Mouse (Mus musculus) erythroblast, embryonic 14.5 days (primary cell): ENCODE results near the gene Tmcc2. TPM values are rescaled to one million over a fixed set of nuclear protein-coding genes. Genes with fewer than 3 reads are reported as not detected.

Source experiments
- H3K27me3 ChIP-seq: 2 replicates; pipeline ENCODE4 v1.6.1; 2012; ENCODE audit warnings: inconsistent platforms; ENCODE audit not compliant: control insufficient read depth
- H3K36me3 ChIP-seq: 2 replicates; pipeline ENCODE4 v1.6.1; 2012; ENCODE audit warnings: mild to moderate bottlenecking, inconsistent platforms; ENCODE audit not compliant: control insufficient read depth
- H3K4me1 ChIP-seq: 2 replicates; pipeline ENCODE4 v1.6.1; 2012; ENCODE audit warnings: inconsistent platforms; ENCODE audit not compliant: control insufficient read depth
- H3K4me3 ChIP-seq: replicated peaks from 2 replicates; pipeline ENCODE3; 2012; ENCODE audit warnings: moderate library complexity, mild to moderate bottlenecking, inconsistent platforms
- H3K9me3 ChIP-seq: 2 replicates; pipeline ENCODE4 v1.6.1; 2012; ENCODE audit warnings: low read length, inconsistent platforms, mixed read lengths; ENCODE audit not compliant: control insufficient read depth
- GATA1 ChIP-seq: IDR thresholded peaks from 2 replicates; pipeline ENCODE4 v1.6.1; 2012; ENCODE audit warnings: low read length, inconsistent platforms, mixed read lengths
- TAL1 ChIP-seq: IDR thresholded peaks from 3 replicates; pipeline ENCODE4 v1.6.1; 2012; ENCODE audit warnings: low read length, inconsistent platforms, mixed read lengths
- polyA plus RNA-seq: library from polyadenylated mRNA; stranded (reverse); fragments of >175 nt; gene quantifications from 2 replicates; pipeline ENCODE4 v1.2.3, GENCODE M21; 2012

The Tmcc2 gene
- polyA plus RNA-seq, 1 experiment, result 495 TPM

GRCm38 (mm10) chr1:132329656-132330055, 61.4 kb downstream of the Tmcc2 start:
- H3K4me1 ChIP-seq, result peaks cover 11% of the 10 kb centered on the region
- peaks cover 7% of the 10 kb centered on the region; the same call in 1 of the 2 replicates for H3K36me3 ChIP-seq
- no peak for TF ChIP-seq TAL1
- TF ChIP-seq GATA1, result no peak
- H3K27me3 ChIP-seq, result peaks cover 2% of the 10 kb centered on the region; the same call in 1 of the 2 replicates
- no peaks in the 10 kb centered on the region for H3K9me3 ChIP-seq
- no peak overlapping the region for H3K4me3 ChIP-seq

DNA sequence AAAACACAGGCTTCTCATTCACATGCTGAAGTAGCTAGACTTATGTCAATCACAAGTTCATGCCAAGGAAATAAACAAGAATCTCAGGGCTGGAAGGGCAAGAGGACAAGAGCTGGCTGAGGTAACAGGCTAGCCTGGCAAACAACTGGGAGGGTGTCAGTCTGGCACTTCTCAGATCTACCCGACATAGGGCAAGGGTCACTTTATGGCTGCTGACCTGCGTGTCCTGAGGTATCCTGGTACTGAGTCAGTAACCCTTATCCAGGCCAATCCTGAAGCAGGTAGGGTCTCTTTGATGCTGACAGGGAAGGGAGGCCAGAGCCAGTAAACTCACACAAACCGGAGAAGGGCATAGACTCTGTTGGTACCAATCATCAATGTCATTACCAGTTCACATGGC, 62.5 kb downstream of the Tmcc2 start:
- Histone ChIP-seq H3K36me3 (peaks cover 7% of the 10 kb centered on the region; the same call in 1 of the 2 replicates), H3K27me3 (peaks cover 2% of the 10 kb centered on the region; the same call in 1 of the 2 replicates), H3K4me3 (no peak overlapping the region)

DNA sequence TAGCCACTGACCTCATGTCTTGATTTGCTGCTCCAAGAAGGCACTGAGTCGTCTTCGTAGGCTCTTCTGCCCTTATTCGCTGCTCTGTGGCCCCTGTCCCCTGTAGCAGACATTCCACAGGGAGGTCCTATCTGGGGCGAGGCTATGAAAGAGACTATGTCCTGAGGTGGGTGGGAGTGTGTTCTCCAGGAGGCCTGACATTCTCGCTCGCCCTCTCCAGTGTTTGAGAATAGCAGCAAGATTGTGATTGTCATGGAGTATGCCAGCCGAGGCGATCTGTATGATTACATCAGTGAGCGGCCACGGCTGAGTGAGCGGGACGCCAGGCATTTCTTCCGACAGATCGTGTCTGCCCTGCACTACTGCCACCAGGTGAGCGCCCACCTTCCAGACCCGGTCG, 63.6 kb downstream of the Tmcc2 start:
- no peaks in the 10 kb centered on the region for H3K9me3 ChIP-seq
- H3K36me3 ChIP-seq, result peaks cover 7% of the 10 kb centered on the region; the same call in 1 of the 2 replicates
- TF ChIP-seq GATA1 (no peak), TAL1 (no peak)
- H3K4me3 ChIP-seq, result no peak overlapping the region
- H3K4me1 ChIP-seq, result no peaks in the 10 kb centered on the region
- peaks cover 2% of the 10 kb centered on the region; the same call in 1 of the 2 replicates for H3K27me3 ChIP-seq

More for the DNA sequence above, 62.5 kb downstream of the Tmcc2 start:
- no peaks in the 10 kb centered on the region for H3K9me3 ChIP-seq
- H3K4me1 ChIP-seq, result peaks cover under 1% of the 10 kb centered on the region
- TF ChIP-seq GATA1 (no peak), TAL1 (no peak)

DNA sequence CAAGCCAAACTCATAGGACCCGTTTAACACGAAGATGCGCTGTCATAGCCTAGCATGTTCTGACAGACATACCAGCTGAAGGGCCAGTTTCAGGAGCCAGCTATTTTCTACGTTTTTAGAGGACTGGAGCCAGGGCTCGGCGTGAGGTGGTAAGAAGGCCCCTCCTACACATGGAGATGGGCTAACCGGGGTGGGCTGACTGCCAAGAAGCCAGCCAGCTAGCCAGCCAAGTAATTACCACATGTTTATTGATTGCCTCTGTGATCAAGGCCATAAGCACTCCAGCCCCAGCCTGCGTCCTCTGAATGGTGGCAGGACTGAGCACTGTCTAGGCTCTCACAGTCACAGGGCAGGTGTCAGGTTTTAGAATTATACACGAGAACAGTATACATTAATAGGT, 64.3 kb downstream of the Tmcc2 start:
- TF ChIP-seq TAL1, result no peak
- TF ChIP-seq GATA1, result no peak
- peaks cover 2% of the 10 kb centered on the region; the same call in 1 of the 2 replicates for H3K27me3 ChIP-seq
- H3K36me3 ChIP-seq, result peaks cover 5% of the 10 kb centered on the region; the same call in 1 of the 2 replicates
- H3K4me1 ChIP-seq, result no peaks in the 10 kb centered on the region
- H3K4me3 ChIP-seq, result no peak overlapping the region
- H3K9me3 ChIP-seq, result no peaks in the 10 kb centered on the region

GRCm38 (mm10) chr1:132322711-132323542, 68.2 kb downstream of the Tmcc2 start:
- H3K9me3 ChIP-seq, result no peaks in the 10 kb centered on the region
- H3K36me3 ChIP-seq, result no peaks in the 10 kb centered on the region
- H3K4me1 ChIP-seq, result no peaks in the 10 kb centered on the region
- H3K27me3 ChIP-seq, result peaks cover 18% of the 10 kb centered on the region
- no peak overlapping the region for H3K4me3 ChIP-seq
- TF ChIP-seq GATA1 (no peak), TAL1 (no peak)

DNA sequence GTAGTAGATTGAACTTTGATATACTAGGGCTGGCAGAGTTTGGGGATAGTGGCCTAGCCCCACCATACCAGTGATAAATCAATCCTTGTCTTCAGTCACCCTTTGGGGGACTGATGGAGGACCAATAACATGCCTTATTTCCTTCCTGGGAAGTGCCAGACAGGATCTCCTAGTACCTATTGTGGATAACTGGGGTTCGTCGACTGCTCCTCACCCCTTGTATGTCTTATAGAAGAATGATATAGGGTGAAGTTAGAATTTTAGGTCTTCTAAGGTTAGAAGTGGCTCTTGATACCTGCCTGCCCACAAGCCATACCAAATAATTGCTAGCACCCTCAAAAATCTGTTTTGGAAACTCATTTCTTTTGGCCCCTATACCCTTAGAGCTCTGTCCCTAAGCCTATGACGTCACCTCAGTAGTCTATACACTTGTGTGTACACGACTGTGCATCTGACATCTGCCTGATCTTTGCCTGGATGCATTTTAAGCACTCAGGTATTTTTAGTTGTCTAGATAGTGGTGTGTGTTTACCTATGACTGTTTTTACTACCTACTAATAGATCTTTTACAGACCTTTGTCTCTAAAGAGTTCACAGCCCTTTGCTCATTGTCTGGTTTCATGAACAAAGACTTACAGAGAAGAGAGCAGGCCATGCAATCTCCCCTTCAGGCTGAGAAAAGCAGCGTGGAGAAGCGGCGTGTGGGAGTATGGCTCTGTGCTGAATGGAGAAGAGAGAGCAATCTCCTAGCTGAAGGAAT, 69.1 kb downstream of the Tmcc2 start:
- H3K27me3 ChIP-seq, result peaks cover 27% of the 10 kb centered on the region
- H3K4me3 ChIP-seq, result no peak overlapping the region
- no peaks in the 10 kb centered on the region for H3K36me3 ChIP-seq
- no peak for TF ChIP-seq TAL1
- TF ChIP-seq GATA1, result no peak
- no peaks in the 10 kb centered on the region for H3K4me1 ChIP-seq
- no peaks in the 10 kb centered on the region for H3K9me3 ChIP-seq

DNA sequence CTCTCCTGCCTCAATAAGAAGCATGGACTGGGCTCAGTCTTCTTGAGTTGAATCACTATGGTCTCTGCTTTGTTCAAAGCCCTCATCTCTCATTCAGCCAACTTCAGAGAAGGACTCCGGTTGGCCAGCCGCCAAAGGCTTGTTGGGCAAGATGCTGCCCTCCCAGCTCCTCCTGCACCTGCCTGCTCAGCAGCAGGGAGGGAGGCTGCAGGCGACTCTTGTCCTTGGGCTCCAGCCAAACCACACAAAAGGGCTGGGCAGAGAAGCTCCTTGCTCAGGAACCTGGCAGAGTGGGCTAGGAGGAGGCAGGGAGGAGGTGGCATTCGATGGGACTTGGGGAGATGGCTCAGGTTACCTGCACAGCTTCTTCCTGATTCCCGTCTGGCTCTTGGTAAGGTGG, 71.8 kb downstream of the Tmcc2 start:
- no peak for TF ChIP-seq TAL1
- TF ChIP-seq GATA1, result no peak
- no peak overlapping the region for H3K4me3 ChIP-seq
- H3K9me3 ChIP-seq, result peaks cover 5% of the 10 kb centered on the region
- no peaks in the 10 kb centered on the region for H3K36me3 ChIP-seq
- peaks cover 9% of the 10 kb centered on the region for H3K4me1 ChIP-seq
- H3K27me3 ChIP-seq, result peaks cover 55% of the 10 kb centered on the region

DNA sequence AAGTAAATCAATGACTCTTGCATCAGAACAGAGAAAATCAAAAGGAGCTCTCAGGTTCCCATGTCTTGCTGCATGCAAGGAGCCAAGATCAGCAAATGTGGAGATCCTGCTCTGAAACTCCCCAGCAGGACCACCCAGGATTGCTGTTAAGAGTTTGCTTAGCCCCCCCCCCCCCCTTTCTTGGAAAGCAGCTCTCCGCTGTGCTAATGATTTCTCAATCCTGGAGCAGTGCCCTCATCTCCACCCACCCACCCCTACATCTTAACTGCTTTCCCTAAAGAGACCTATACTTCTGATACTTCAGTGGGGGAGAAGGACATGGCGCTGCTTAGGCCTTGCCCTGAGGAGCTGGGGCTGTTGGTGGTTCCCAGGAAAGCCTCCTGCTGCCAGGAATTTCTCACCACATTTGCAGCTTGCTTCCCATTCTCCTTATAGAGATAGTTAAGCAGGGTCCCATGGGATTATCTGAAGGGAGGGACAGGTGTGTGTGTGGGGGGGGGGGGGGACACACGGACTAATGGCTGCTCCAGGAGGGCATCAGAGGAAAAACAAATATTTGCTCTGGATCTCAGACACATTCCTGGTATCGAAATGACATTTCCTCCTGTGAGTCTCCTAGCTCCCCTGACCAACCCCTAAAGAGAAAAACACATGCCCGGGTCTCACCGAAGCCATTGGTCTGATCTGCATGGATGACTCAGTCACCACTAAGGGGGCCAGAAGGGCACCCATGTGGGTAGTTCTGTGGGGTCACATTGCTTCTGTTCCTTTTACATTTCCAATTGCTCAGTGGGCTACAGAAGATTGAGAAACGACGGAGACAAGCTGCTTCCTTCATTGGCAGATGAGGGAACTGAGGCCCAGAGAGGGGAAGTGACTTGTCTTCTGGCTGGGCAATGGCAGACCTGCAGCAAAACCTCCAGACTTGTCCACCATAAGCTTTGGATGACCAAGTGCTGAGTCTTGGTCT, 72.9 kb downstream of the Tmcc2 start:
- no peak overlapping the region for H3K4me3 ChIP-seq
- no peak for TF ChIP-seq GATA1
- TF ChIP-seq TAL1, result no peak
- peaks cover 5% of the 10 kb centered on the region for H3K9me3 ChIP-seq
- peaks cover 9% of the 10 kb centered on the region for H3K4me1 ChIP-seq
- no peaks in the 10 kb centered on the region for H3K36me3 ChIP-seq
- peaks cover 65% of the 10 kb centered on the region for H3K27me3 ChIP-seq
